Mouse (Mus musculus): ENCODE results near the gene Slc22a8. TPM values are rescaled to one million over a fixed set of nuclear protein-coding genes. Genes with fewer than 3 reads are reported as not detected.

The Slc22a8 gene
- polyA plus RNA-seq, 1 experiment, result 23.4 TPM

DNA sequence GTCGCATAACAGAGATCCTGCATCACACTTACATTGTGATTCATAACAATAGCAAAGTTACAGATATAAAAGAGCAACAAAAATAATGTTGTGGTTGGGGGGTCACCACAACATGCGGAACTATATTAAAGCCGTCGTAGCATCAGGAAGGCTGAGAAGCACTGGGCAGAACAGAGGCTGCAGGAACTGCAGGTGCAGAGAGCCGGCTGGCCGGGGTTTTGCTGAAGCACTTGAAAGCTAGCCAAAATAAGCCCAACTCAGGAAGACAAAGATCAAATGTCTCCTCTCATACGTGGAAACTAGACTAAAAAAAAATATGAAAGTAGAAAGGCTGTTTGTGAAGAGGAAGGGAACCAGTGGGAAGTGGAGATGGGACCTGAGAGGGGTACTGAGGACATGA is 19.3 kb upstream of the Slc22a8 start:
- Histone ChIP-seq H3K4me1 (ENCODE audit: control insufficient read depth, insufficient read depth, low read length) (no peaks in the 10 kb centered on the region; the same call in none of the 2 replicates), H3K4me3 (ENCODE audit: insufficient read depth, low read length) (no peak overlapping the region), H3K27ac (ENCODE audit: insufficient read depth, low read length) (no peak overlapping the region)
- TF ChIP-seq POLR2A (IDR thresholded peaks at IDR 0.05; ENCODE audit: extremely low read depth, insufficient read depth, low read length), result no peak
- TF ChIP-seq CTCF (IDR thresholded peaks at IDR 0.05; ENCODE audit: extremely low read depth, insufficient read depth, low read length), result no peak

DNA sequence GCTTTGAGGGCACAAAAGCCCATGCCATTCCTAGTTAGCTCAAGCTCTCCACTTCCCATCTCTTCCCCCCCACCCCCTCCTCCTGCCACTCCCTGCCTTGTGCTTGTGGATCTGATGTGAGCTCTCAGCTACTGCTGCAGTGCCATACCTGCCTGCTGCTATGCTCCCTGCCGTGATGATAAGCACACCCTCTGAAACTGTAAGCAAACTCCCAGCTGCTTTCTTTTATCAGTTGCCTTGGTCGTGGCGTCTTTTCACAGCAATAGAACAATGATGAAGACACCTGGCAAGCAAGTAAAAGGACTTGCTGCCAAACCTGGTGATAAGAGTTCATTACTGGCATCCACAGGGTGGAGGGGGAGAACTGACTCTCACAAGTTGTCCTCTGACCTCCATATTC is 18.6 kb upstream of the Slc22a8 start:
- Histone ChIP-seq H3K27ac (ENCODE audit: insufficient read depth, low read length) (no peak overlapping the region), H3K4me3 (ENCODE audit: insufficient read depth, low read length) (no peak overlapping the region), H3K4me1 (ENCODE audit: control insufficient read depth, insufficient read depth, low read length) (no peaks in the 10 kb centered on the region; the same call in none of the 2 replicates)
- no peak for TF ChIP-seq CTCF (IDR thresholded peaks at IDR 0.05; ENCODE audit: extremely low read depth, insufficient read depth, low read length)
- no peak for TF ChIP-seq POLR2A (IDR thresholded peaks at IDR 0.05; ENCODE audit: extremely low read depth, insufficient read depth, low read length)

DNA sequence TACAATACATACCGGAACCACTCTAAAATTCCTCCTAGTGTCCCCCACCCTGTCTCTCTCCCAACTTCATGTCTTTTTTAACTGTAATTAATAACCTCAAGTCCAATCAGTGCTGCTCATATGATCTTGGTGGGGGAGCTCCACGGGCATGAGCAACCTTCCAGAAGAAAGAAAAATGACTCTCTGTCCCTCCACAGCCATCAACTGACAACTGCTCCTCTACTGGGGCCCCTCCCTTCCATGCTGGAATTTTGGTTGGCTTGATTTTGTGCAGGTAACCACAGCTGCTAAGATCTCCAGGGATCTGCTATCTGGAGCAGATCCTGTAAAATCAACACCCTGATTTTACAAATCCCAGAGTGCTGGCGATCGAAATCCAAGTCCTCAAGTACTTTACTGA is 13.6 kb upstream of the Slc22a8 start:
- H3K4me3 ChIP-seq (ENCODE audit: insufficient read depth, low read length), result no peak overlapping the region
- no peak overlapping the region for H3K27ac ChIP-seq (ENCODE audit: insufficient read depth, low read length)
- no peaks in the 10 kb centered on the region; the same call in 1 of the 2 replicates for H3K4me1 ChIP-seq (ENCODE audit: control insufficient read depth, insufficient read depth, low read length)
- TF ChIP-seq CTCF (IDR thresholded peaks at IDR 0.05; ENCODE audit: extremely low read depth, insufficient read depth, low read length) (no peak), POLR2A (IDR thresholded peaks at IDR 0.05; ENCODE audit: extremely low read depth, insufficient read depth, low read length) (no peak)

DNA sequence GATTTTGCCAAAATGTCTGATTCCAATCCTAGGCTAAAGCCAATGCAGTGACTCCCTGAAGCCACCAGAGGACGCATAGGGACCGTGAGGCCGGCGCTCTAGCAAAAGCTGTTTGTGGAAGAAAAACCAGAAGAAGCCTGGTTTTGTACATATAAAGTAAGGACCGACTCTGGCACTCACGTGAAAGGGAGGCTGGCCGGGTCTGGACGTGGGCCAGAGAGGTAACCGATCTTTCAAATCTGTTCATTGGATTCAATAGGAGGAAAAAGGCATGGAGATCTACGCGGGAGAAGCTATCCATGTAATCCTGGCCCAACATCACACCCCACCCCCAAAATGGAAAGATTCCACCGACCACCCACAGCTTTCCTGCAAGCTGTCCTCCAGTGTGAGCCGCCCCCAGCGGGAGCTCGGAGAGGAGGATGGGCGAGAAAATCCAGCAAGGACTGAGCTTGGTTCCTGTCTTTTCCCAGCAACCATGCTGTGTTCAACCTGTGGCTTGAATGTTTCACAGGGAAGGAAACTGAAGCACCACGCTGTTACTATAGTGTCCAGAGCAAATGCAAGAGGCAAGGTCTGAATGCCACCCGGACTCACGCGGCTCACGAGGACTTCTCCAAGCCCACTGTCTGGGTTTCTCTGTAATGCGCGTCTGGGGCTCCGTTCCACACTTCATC is 12.6 kb upstream of the Slc22a8 start:
- peak overlapping the region; percentile 11; the same call in 1 of the 2 replicates for H3K27ac ChIP-seq (ENCODE audit: insufficient read depth, low read length)
- no peaks in the 10 kb centered on the region; the same call in 1 of the 2 replicates for H3K4me1 ChIP-seq (ENCODE audit: control insufficient read depth, insufficient read depth, low read length)
- TF ChIP-seq POLR2A (IDR thresholded peaks at IDR 0.05; ENCODE audit: extremely low read depth, insufficient read depth, low read length), result 0 out of 2 replicates have a peak, but pooled peaks have one; percentile 9
- peak; percentile 95 for TF ChIP-seq CTCF (IDR thresholded peaks at IDR 0.05; ENCODE audit: extremely low read depth, insufficient read depth, low read length)
- peak overlapping the region; percentile 8 for H3K4me3 ChIP-seq (ENCODE audit: insufficient read depth, low read length)

DNA sequence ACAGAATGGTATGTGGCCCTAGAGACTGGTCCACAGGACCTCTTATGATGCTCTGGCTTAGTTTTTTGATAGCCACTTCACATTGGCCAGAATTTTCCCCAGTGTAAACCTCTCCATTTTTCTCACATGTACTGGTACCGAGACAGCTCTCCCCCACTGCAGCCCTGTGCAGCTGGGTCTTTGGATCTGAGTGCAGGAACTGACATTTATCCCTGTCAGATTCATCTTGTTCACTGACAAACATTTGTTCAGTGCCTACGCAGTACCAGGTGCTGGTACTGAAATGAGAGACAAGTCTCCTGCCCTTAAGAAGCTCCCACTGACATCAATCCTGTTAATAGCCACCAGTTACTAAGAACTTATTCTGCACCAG is 12.1 kb upstream of the Slc22a8 start:
- peak overlapping the region; percentile 8 for H3K4me3 ChIP-seq (ENCODE audit: insufficient read depth, low read length)
- H3K4me1 ChIP-seq (ENCODE audit: control insufficient read depth, insufficient read depth, low read length), result no peaks in the 10 kb centered on the region; the same call in 1 of the 2 replicates
- TF ChIP-seq POLR2A (IDR thresholded peaks at IDR 0.05; ENCODE audit: extremely low read depth, insufficient read depth, low read length) (no peak), CTCF (IDR thresholded peaks at IDR 0.05; ENCODE audit: extremely low read depth, insufficient read depth, low read length) (no peak)
- peak overlapping the region; percentile 67; the same call in 1 of the 2 replicates for H3K27ac ChIP-seq (ENCODE audit: insufficient read depth, low read length)

DNA sequence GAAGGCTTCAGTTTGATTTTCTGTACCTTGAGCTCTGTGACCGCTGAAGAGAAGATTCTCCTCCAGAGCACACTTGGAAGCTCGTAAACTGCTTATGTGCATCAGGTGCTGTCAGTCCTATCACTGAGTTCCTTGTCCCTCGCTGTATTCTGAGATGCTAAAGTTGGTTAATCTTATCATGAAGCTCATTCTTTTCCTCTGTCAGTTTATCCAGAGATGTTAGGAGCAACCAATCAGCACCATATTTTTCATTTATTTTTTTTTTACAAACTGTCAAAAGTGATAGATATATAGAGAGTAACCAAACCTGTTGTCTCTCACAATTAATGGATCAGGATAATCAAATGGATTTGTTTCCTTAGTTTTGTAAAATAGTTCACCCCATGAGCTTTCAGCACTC is 5.8 kb upstream of the Slc22a8 start:
- TF ChIP-seq CTCF (IDR thresholded peaks at IDR 0.05; ENCODE audit: extremely low read depth, insufficient read depth, low read length) (no peak), POLR2A (IDR thresholded peaks at IDR 0.05; ENCODE audit: extremely low read depth, insufficient read depth, low read length) (no peak)
- peaks cover 4% of the 10 kb centered on the region for H3K4me1 ChIP-seq (ENCODE audit: control insufficient read depth, insufficient read depth, low read length)
- H3K27ac ChIP-seq (ENCODE audit: insufficient read depth, low read length), result no peak overlapping the region
- H3K4me3 ChIP-seq (ENCODE audit: insufficient read depth, low read length), result no peak overlapping the region

DNA sequence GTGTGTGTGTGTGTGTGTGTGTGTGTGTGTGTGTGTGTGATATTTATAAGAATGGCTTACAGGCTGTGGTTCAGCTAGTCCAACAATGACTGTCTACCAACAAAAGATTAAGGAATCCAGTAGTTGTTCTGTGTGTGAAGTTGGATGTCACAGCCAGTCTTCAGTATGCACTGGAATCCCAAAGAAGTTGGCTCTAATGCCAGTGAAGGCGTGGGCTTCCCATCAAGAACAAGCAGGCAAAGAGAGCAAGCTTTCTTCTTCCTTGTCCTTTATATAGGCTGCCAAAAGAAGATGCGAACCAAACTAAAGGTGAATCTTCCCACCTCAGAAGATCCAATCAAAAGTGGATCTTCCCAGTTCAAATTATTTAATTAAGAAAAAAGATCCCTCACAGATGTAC is 5.2 kb upstream of the Slc22a8 start:
- Histone ChIP-seq H3K27ac (ENCODE audit: insufficient read depth, low read length) (peak overlapping the region; percentile 87), H3K4me3 (ENCODE audit: insufficient read depth, low read length) (no peak overlapping the region), H3K4me1 (ENCODE audit: control insufficient read depth, insufficient read depth, low read length) (peaks cover 4% of the 10 kb centered on the region)
- TF ChIP-seq POLR2A (IDR thresholded peaks at IDR 0.05; ENCODE audit: extremely low read depth, insufficient read depth, low read length) (no peak), CTCF (IDR thresholded peaks at IDR 0.05; ENCODE audit: extremely low read depth, insufficient read depth, low read length) (no peak)

DNA sequence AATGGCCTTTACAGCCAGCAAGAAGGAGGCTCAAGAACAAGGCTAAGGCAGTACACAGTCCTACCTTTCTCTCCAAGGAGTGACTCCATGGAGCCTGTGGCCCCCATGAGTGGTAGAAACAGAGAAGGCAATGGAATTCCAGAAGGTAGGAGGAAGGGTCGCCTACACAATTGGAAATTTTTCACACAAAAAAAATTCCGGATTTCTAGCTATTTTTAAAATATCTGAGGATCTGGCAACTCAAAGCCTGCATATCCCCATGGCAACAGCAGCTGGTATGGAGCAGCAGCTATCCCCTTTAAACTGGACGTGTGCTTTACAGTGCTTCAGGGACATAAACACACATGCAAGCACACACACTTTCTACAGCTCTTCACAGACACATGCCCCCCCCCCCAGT is 4.7 kb upstream of the Slc22a8 start:
- Histone ChIP-seq H3K4me1 (ENCODE audit: control insufficient read depth, insufficient read depth, low read length) (peaks cover 4% of the 10 kb centered on the region), H3K27ac (ENCODE audit: insufficient read depth, low read length) (peak overlapping the region; percentile 87)
- TF ChIP-seq POLR2A (IDR thresholded peaks at IDR 0.05; ENCODE audit: extremely low read depth, insufficient read depth, low read length) (no peak), CTCF (IDR thresholded peaks at IDR 0.05; ENCODE audit: extremely low read depth, insufficient read depth, low read length) (no peak)

DNA sequence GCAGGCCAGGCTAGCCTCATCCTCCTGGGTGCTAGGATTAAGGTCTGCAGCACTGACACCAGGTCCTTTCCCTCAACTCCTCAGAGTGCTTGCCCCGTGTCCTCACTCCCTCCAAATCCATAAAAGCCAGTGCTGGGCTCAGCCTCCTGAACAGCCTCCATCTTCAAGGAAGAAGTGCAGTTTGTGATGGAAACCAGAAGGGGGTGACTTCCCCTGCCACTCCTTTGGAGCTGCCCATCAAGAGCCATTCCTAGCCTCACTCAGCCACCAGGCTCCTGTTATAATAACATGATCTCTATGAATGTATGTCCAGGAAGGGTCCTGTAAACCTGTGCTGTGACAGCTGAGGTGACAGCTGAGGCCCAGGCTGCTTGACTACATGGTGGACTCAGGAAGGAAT is 3.7 kb upstream of the Slc22a8 start:
- Histone ChIP-seq H3K27ac (ENCODE audit: insufficient read depth, low read length) (peak overlapping the region; percentile 6; the same call in 1 of the 2 replicates), H3K4me1 (ENCODE audit: control insufficient read depth, insufficient read depth, low read length) (peaks cover 4% of the 10 kb centered on the region), H3K4me3 (ENCODE audit: insufficient read depth, low read length) (no peak overlapping the region)
- no peak for TF ChIP-seq CTCF (IDR thresholded peaks at IDR 0.05; ENCODE audit: extremely low read depth, insufficient read depth, low read length)
- no peak for TF ChIP-seq POLR2A (IDR thresholded peaks at IDR 0.05; ENCODE audit: extremely low read depth, insufficient read depth, low read length)

More for the DNA sequence above, 4.7 kb upstream of the Slc22a8 start:
- H3K4me3 ChIP-seq (ENCODE audit: insufficient read depth, low read length), result no peak overlapping the region

DNA sequence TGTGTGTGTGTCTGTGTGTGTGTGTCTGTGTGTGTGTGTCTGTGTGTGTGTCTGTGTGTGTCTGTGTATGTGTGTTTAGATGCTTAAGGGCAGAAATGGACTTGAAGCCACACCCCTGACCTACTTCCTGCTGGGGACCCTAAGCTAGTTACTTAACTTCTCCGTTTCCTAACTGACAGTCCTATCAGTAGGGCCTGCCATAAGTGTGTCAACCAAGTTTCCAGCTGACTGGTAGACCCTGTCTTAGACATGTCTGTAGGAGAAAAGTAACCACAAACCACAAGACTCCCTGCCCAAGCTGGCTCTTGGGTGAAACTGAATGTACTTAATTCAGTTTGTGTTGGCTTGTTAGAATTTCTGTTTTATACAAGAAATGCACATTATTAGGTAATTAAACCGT is 1.1 kb downstream of the Slc22a8 start:
- 0 out of 2 replicates have a peak overlapping the region, but pooled peaks have one; percentile 5 for H3K27ac ChIP-seq (ENCODE audit: insufficient read depth, low read length)
- 0 out of 2 replicates have a peak overlapping the region, but pooled peaks have one; percentile 15 for H3K4me3 ChIP-seq (ENCODE audit: insufficient read depth, low read length)
- H3K4me1 ChIP-seq (ENCODE audit: control insufficient read depth, insufficient read depth, low read length), result no peaks in the 10 kb centered on the region
- no peak for TF ChIP-seq POLR2A (IDR thresholded peaks at IDR 0.05; ENCODE audit: extremely low read depth, insufficient read depth, low read length)
- TF ChIP-seq CTCF (IDR thresholded peaks at IDR 0.05; ENCODE audit: extremely low read depth, insufficient read depth, low read length), result no peak

All from cortical plate, adult 2 months (tissue).